Mouse (Mus musculus) heart, embryonic 14.5 days (tissue): ENCODE results near the gene Gga1. TPM values are rescaled to one million over a fixed set of nuclear protein-coding genes. Genes with fewer than 3 reads are reported as not detected.

Experiments used
- ATAC-seq: fragments of 200-750 bp; cut with Nextera tagmentation; 2 replicates; pipeline ENCODE4 v1.8.0; 2017; ENCODE audit warnings: low read depth, moderate TSS enrichment; ENCODE audit not compliant: insufficient number of reproducible peaks, insufficient read depth, low FRiP score
- H3K27ac ChIP-seq, 2 experiments: fragments of 200-500 bp in 1 of 2; fragments of 300-500 bp in 1 of 2; sonication (generic) in 1 of 2; replicated peaks in 1 of 2; 2 replicates each; pipeline ENCODE4 v1.5.1; 2012 to 2014; ENCODE audit warnings: low read depth in 2 of 2, low read length in 2 of 2, control low read depth in 1 of 2, mild to moderate bottlenecking in 1 of 2, mixed read lengths in 1 of 2; ENCODE audit not compliant: control insufficient read depth in 1 of 2, insufficient read depth in 1 of 2
- H3K27me3 ChIP-seq: fragments of 300-500 bp; sonication (generic); 2 replicates; pipeline ENCODE4 v1.6.1; 2014; ENCODE audit warnings: mild to moderate bottlenecking, low read length, control low read depth; ENCODE audit not compliant: control insufficient read depth, insufficient read depth
- H3K36me3 ChIP-seq: fragments of 300-500 bp; sonication (generic); 2 replicates; pipeline ENCODE4 v1.6.1; 2014; ENCODE audit warnings: mild to moderate bottlenecking, control low read depth, low read length, mixed read lengths; ENCODE audit not compliant: control insufficient read depth, insufficient read depth
- H3K4me1 ChIP-seq, 2 experiments: fragments of 200-500 bp in 1 of 2; fragments of 300-500 bp in 1 of 2; sonication (generic) in 1 of 2; 2 replicates each; pipeline ENCODE4 v1.6.1; 2012 to 2014; ENCODE audit warnings: low read length in 2 of 2, control low read depth in 1 of 2, mixed read lengths in 1 of 2; ENCODE audit not compliant: control insufficient read depth in 2 of 2, insufficient read depth in 2 of 2
- H3K4me2 ChIP-seq: fragments of 300-500 bp; sonication (generic); 2 replicates; pipeline ENCODE4 v1.6.1; 2014; ENCODE audit warnings: mild to moderate bottlenecking, low read length
- H3K4me3 ChIP-seq, 2 experiments: fragments of 200-500 bp in 1 of 2; fragments of 300-500 bp in 1 of 2; sonication (generic) in 1 of 2; 2 replicates each; pipeline ENCODE4 v1.5.1; 2012 to 2014; ENCODE audit warnings: low read length in 2 of 2, mild to moderate bottlenecking in 2 of 2, control low read depth in 1 of 2, low read depth in 1 of 2, moderate library complexity in 1 of 2; ENCODE audit not compliant: control insufficient read depth in 1 of 2, insufficient read depth in 1 of 2
- H3K9ac ChIP-seq: fragments of 300-500 bp; sonication (generic); 2 replicates; pipeline ENCODE4 v1.6.1; 2014; ENCODE audit warnings: mild to moderate bottlenecking, low read length
- H3K9me3 ChIP-seq: fragments of 300-500 bp; sonication (generic); 2 replicates; pipeline ENCODE4 v1.6.1; 2016; ENCODE audit warnings: low read length, control low read depth; ENCODE audit not compliant: control insufficient read depth
- WGBS: fragments of 180-500 bp; shearing (Covaris S2); extraction: QIAGEN DNeasy Blood & Tissue Kit; methylation state at CpG from one replicate; pipeline ENCODE4 v1.1.7; 2014; 5-methylcytosine and 5-hydroxymethylcytosine counted together
- polyA plus RNA-seq: library from polyadenylated mRNA; unstranded; fragments of >200 nt; fragmentation: Nextera tagmentation; extraction: Ambion mirVana; gene quantifications from 2 replicates; pipeline ENCODE4 v1.2.1, GENCODE M21; 2014

Gene Gga1
- polyA plus RNA-seq, 1 experiment from 2014 or later = 33.2 TPM

GRCm38 (mm10) chr15:78903243-78903642 is 26.3 kb downstream of the Gga1 start:
- 2% methylated on average over 2 of the region's 2 CpGs for WGBS
- peak overlapping the region; percentile 56 for H3K9ac ChIP-seq
- ATAC-seq = no peak
- peaks cover 13 to 27% of the 10 kb centered on the region in 2 experiments for H3K4me1 ChIP-seq
- H3K4me3 ChIP-seq = no peak overlapping the region
- H3K4me2 ChIP-seq = no peak overlapping the region
- no peak overlapping the region for H3K27ac ChIP-seq
- H3K36me3 ChIP-seq = peaks cover 64% of the 10 kb centered on the region
- no peaks in the 10 kb centered on the region for H3K9me3 ChIP-seq
- no peaks in the 10 kb centered on the region for H3K27me3 ChIP-seq

- Histone ChIP-seq H3K4me1 (peaks cover 0 to 3% of the 10 kb centered on the region in 2 experiments; a peak in 2 of 4 replicates), H3K27me3 (no peaks in the 10 kb centered on the region), H3K27ac (no peak overlapping the region), H3K4me2 (no peak overlapping the region), H3K9me3 (no peaks in the 10 kb centered on the region), H3K9ac (no peak overlapping the region), H3K36me3 (peaks cover 84% of the 10 kb centered on the region), H3K4me3 (no peak overlapping the region)
- ATAC-seq = no peak
- 78% methylated on average over 7 of the region's 7 CpGs for WGBS
Observed at GRCm38 (mm10) chr15:78908399-78908798, 31.4 kb downstream of the Gga1 start.

- no peaks in the 10 kb centered on the region for H3K9me3 ChIP-seq
- no peaks in the 10 kb centered on the region for H3K27me3 ChIP-seq
- no peak overlapping the region for H3K27ac ChIP-seq
- H3K4me1 ChIP-seq = peaks cover 0 to 3% of the 10 kb centered on the region in 2 experiments; a peak in 2 of 4 replicates
- 74% methylated on average over 8 of the region's 8 CpGs for WGBS
- H3K36me3 ChIP-seq = peaks cover 78% of the 10 kb centered on the region
- no peak overlapping the region for H3K9ac ChIP-seq
- no peak overlapping the region for H3K4me2 ChIP-seq
- ATAC-seq = no peak
- no peak overlapping the region for H3K4me3 ChIP-seq
Observed at GRCm38 (mm10) chr15:78908982-78909381, 32.0 kb downstream of the Gga1 start.

GRCm38 (mm10) chr15:78912040-78912439 is 35.0 kb downstream of the Gga1 start:
- 37% methylated on average over 9 of the region's 9 CpGs for WGBS
- Histone ChIP-seq H3K27ac (no peak overlapping the region), H3K27me3 (no peaks in the 10 kb centered on the region), H3K9ac (no peak overlapping the region), H3K4me3 (no peak overlapping the region), H3K4me2 (no peak overlapping the region), H3K9me3 (no peaks in the 10 kb centered on the region), H3K4me1 (peaks cover 10 to 20% of the 10 kb centered on the region in 2 experiments; a peak in 3 of 4 replicates), H3K36me3 (peaks cover 47% of the 10 kb centered on the region)
- ATAC-seq = no peak

GRCm38 (mm10) chr15:78913632-78914090 is 36.7 kb downstream of the Gga1 start, which contains the start of gene Pdxp:
Gene Pdxp, plus strand, starts transcription at chr15:78913919.
- Histone ChIP-seq H3K27me3 (no peaks in the 10 kb centered on the region), H3K4me3 (peak within 1 kb of the TSS; percentile 66 to 79), H3K4me2 (peak within 1 kb of the TSS; percentile 98), H3K9me3 (no peaks in the 10 kb centered on the region), H3K4me1 (peaks cover 10 to 20% of the 10 kb centered on the region in 2 experiments; a peak in 3 of 4 replicates), H3K27ac (peak within 1 kb of the TSS; percentile 78 to 84), H3K36me3 (peaks cover 42% of the 10 kb centered on the region), H3K9ac (peak within 1 kb of the TSS; percentile 80)
- WGBS = under 1% methylated on average over 49 of the region's 51 CpGs
- ATAC-seq = peak; percentile 89

- H3K4me1 ChIP-seq = peaks cover 10 to 20% of the 10 kb centered on the region in 2 experiments; a peak in 3 of 4 replicates
Observed at GRCm38 (mm10) chr15:78914091-78914822, 37.3 kb downstream of the Gga1 start.

GRCm38 (mm10) chr15:78914823-78915659 is 38.1 kb downstream of the Gga1 start:
- peak overlapping the region; percentile 98 for H3K4me2 ChIP-seq
- H3K27ac ChIP-seq = no peak overlapping the region
- H3K36me3 ChIP-seq = peaks cover 35% of the 10 kb centered on the region
- no peaks in the 10 kb centered on the region for H3K9me3 ChIP-seq
- 51% methylated on average over 8 of the region's 8 CpGs for WGBS
- H3K27me3 ChIP-seq = no peaks in the 10 kb centered on the region
- peak overlapping the region; percentile 80 for H3K9ac ChIP-seq
- peaks cover 10 to 20% of the 10 kb centered on the region in 2 experiments; a peak in 3 of 4 replicates for H3K4me1 ChIP-seq
- H3K4me3 ChIP-seq = peak overlapping the region; percentile 66 to 79
- no peak for ATAC-seq

More at GRCm38 (mm10) chr15:78914091-78914822, 37.3 kb downstream of the Gga1 start:
- H3K27me3 ChIP-seq = no peaks in the 10 kb centered on the region
- H3K27ac ChIP-seq = peak overlapping the region; percentile 78 to 84
- H3K9me3 ChIP-seq = no peaks in the 10 kb centered on the region
- ATAC-seq = peak; percentile 28
- H3K4me3 ChIP-seq = peak overlapping the region; percentile 66 to 79
- peak overlapping the region; percentile 80 for H3K9ac ChIP-seq
- WGBS = under 1% methylated on average over 86 of the region's 87 CpGs
- peaks cover 40% of the 10 kb centered on the region for H3K36me3 ChIP-seq
- peak overlapping the region; percentile 98 for H3K4me2 ChIP-seq
